Mouse (Mus musculus) lung, postnatal 0 days (tissue): Measurements from ENCODE around the gene Dbndd1.

Experiments
- CTCF ChIP-seq: IDR thresholded peaks from 2 replicates; pipeline ENCODE4 v1.5.1; 2016; ENCODE audit warnings: antibody characterized with exemption, mild to moderate bottlenecking
- EP300 ChIP-seq: IDR thresholded peaks from 2 replicates; pipeline ENCODE4 v1.6.1; 2016; ENCODE audit warnings: antibody characterized with exemption, mild to moderate bottlenecking, control low read depth

DNA sequence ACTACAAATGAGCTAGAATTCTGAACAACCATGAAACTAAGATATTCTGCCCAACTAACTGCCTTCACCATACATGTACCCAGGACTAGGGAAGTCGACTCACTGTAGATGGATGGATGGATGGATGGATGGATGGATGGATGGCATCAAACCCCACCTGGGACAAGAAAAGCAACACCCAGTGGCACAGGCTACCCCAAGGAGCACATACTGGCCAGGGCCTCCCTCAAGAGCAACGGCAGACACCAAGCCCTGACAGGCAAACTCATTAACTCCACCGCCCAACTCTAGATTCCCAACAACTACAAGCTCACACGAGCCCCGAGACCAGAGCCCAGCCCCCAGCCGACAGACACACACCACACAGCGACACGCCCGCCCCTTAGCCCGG lies 21.7 kb upstream of the Dbndd1 start:
- TF ChIP-seq CTCF (no peak), EP300 (no peak)
